Mouse (Mus musculus): ENCODE data around the gene Olfr1158.
"Not testable (repeated sequence)": the region's sequence is repeated elsewhere in the genome, so short reads cannot be mapped to it uniquely, and the experiment has no call there.

Olfr1158 gene

DNA sequence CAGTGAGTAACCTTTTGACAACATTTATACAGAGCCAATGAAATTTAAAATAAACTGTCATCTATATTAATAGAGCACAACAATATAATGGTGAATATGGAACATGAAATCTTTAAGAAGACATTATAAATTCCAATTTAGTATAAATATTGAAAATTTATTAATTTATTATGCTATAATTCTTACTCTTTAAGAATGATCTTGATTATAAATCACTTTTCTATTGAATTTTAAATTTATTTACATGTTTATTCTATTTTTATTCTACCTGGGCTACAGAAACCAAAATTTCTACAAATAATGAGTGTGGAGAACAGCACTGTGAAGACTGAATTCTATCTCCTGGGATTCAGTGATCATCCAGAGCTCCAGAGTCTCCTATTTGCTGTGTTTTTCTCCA is at the start of gene Olfr1158:
TSS of gene Olfr1158 (plus strand) at position 301 of the 400 bp plus-strand sequence.
- DNase-seq = no peak

DNA sequence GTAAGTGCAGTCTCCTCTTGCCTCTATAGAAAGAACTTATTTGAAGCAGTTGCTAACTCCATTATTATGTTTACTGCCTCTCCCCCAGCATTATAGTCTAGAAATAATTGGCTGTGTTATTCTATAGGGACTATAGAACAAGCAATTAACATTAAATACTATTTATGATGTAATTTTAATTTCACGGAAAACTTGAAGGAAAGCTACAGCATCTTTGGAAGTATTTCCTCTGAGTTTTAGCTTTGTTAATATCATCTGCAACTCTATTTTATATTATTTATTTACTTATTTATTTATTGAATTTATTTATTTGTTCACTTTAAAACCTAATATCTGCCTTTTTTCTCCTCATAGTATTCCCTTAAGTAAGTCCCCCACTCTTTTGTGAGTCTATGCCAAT is 44.9 kb upstream of the Olfr1158 start, which contains the start of gene Olfr1155:
TSS of gene Olfr1155 (minus strand) at position 101 of the 400 bp plus-strand sequence.
- no peak for DNase-seq

DNA sequence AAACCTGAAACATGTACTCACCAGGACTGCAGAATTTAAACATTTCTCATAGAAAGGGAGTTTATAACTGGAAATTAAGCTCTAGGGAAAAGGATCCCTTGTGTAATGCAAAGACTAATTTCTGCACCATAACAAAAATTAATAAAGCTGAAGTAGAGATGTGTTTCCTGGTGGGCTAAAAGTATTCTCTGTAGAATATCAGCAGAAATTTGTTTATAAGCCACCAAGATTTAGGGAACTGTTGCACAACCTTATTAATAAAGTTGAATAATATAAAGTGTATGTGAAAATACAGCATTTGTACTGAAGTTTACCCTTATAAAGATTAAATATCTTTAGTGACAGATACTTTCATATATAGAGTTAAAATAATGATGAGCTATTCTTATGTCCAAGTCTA is 36.9 kb upstream of the Olfr1158 start, which contains the start of gene Olfr1156:
TSS of gene Olfr1156 (minus strand) at position 101 of the 400 bp plus-strand sequence.
- DNase-seq = no peak

DNA sequence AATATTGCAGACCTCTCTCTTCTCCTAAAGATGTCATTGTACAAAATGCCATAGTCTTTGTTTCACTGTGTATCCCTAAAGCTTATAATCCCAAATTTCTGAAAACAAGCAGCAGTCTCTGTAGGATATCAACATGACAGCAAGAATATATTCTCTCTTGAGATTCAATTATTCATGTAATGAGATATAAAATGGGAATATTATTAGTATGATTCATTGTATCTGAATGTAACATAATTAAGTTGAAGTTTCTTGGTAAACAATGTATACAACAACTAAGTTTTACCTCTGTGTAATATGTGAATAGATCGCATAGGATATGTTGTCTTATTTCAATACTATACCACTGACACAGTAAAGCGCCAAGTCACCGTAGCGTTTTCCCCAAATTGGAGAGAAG is 21.7 kb upstream of the Olfr1158 start, which contains the start of gene Olfr1157:
TSS of gene Olfr1157 (minus strand) at position 101 of the 400 bp plus-strand sequence.
- DNase-seq = no peak

DNA sequence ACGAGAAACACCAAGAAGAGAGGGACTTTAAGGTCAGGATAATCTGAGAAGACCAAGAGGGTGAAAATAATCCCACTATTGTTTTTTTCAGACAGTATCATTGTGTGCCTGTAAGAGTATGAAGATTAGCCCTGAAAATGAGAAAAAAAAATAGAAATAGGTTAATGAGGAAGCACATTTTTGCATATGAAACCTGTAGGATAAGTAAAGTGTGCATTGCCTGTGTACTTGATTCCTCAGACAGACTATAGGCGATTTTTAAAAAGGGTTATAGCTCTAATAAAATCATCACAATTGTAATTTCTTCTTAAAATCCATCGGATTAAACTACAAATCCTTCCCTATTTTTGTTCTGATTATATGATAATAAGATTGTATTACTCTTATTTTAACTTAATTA is 15.3 kb upstream of the Olfr1158 start, which contains the start of gene Olfr74:
TSS of gene Olfr74 (minus strand) at position 101 of the 400 bp plus-strand sequence.
- DNase-seq = no peak

DNA sequence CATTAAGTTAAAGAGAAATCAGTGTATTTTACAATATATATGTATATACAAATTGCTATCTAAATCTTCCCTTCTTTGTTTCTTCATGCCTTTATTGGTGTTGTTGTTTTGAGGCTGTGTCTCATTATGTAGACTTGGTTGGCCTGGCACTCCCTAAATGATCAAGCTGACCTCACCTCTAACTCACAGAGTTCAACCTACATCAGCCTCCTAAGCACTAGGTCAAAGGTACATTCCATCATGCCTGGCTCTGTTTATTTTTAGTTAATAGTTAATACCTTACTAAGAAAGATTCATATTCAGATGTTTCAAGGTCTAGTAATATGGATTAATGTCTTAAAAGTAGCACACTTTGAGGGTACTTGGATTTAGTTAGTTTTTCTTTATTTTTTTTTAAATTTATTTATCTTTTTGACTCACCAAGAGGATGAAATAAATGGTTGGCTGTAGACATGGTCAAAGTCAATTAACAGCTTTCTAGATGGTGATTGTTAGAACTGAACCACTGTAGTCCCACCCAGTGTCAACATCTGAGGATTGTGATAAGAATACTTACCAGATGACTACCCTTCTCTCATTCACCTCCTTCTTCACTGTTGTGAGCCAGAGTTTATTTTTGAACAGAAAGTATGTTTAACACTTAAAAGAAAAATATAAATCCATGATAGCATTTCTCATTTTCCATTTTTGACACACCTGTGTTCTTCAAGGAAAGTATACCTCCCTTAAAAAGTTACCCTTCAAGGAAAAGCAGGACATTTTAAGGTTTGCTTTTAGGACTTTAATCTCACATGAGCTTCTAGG is 17.8 kb downstream of the Olfr1158 start, which contains the start of gene Olfr1160:
TSS of gene Olfr1160 (minus strand) at position 754 of the 804 bp plus-strand sequence.
- no peak for DNase-seq

DNA sequence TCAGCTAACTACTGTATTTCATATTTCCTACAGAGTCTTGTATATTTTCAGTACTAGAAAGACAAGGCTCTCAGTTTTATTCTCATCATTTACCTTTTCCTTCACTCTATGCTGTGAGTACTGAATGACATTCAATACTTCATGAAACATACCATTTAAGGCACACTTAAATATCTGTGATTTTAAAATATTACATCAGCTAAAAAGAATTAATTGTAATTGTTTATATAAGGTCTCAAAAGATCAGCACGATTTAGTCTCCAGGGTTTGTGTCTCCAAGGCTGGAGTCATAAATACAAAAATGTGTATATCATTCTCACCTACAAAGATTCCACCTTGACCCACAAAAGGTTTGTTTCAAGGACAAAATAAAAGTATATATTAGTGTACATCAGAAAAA is 32.6 kb downstream of the Olfr1158 start, which contains the start of gene Olfr1161:
TSS of gene Olfr1161 (plus strand) at position 301 of the 400 bp plus-strand sequence.
- DNase-seq = not testable (repeated sequence)

DNA sequence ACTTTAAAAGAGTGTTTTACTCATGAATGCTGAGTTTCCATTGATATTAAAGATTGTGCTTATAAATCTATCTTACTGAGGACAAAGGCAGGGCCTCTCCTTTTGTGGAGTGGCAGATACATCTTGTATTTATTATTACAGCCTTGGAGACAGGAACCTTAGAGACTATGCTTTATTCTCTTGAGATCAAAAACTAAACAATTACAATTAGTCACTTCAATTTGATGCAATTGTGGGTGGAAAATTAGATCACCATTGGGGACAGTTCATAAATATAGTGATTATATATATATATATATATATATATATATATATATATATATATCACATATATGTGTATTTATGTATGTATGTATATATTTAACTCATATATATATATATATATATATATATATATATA is 47.7 kb downstream of the Olfr1158 start, which contains the start of gene Olfr73:
TSS of gene Olfr73 (minus strand) at position 101 of the 400 bp plus-strand sequence.
- DNase-seq = no peak
